Mouse (Mus musculus) embryonic facial prominence, embryonic 13.5 days (tissue): Measurements from ENCODE around the gene Rwdd1. TPM values are rescaled to one million over a fixed set of nuclear protein-coding genes. Genes with fewer than 3 reads are reported as not detected.
A peak's percentile ranks its signal among the peaks of the same experiment; 100 is the strongest.

Experiments used
- ATAC-seq: fragments of 200-750 bp; cut with Nextera tagmentation; 2 replicates; pipeline ENCODE4 v1.8.0; 2017; ENCODE audit warnings: low read depth; ENCODE audit not compliant: insufficient number of reproducible peaks, insufficient read depth, low FRiP score, low TSS enrichment
- H3K27ac ChIP-seq: fragments of 300-500 bp; sonication (generic); 2 replicates; pipeline ENCODE4 v1.5.1; 2015; ENCODE audit warnings: moderate library complexity, mild to moderate bottlenecking, inconsistent platforms
- H3K27me3 ChIP-seq: fragments of 300-500 bp; sonication (generic); 2 replicates; pipeline ENCODE4 v1.6.1; 2015; ENCODE audit warnings: mild to moderate bottlenecking, inconsistent platforms
- H3K36me3 ChIP-seq: fragments of 300-500 bp; sonication (generic); 2 replicates; pipeline ENCODE4 v1.6.1; 2015; ENCODE audit warnings: mild to moderate bottlenecking, inconsistent platforms
- H3K4me1 ChIP-seq: fragments of 300-500 bp; sonication (generic); 2 replicates; pipeline ENCODE4 v1.6.1; 2015; ENCODE audit warnings: inconsistent platforms
- H3K4me2 ChIP-seq: fragments of 300-500 bp; sonication (generic); 2 replicates; pipeline ENCODE4 v1.6.1; 2015; ENCODE audit warnings: moderate library complexity, mild to moderate bottlenecking, inconsistent platforms
- H3K4me3 ChIP-seq: fragments of 300-500 bp; sonication (generic); 2 replicates; pipeline ENCODE4 v1.5.1; 2015; ENCODE audit warnings: mild to moderate bottlenecking, inconsistent platforms
- H3K9ac ChIP-seq: fragments of 300-500 bp; sonication (generic); 2 replicates; pipeline ENCODE4 v1.6.1; 2015; ENCODE audit warnings: mild to moderate bottlenecking, inconsistent platforms
- H3K9me3 ChIP-seq: fragments of 300-500 bp; sonication (generic); 2 replicates; pipeline ENCODE4 v1.6.1; 2016; ENCODE audit warnings: inconsistent platforms
- WGBS: fragments of 180-500 bp; shearing (Covaris S2); methylation state at CpG from one replicate; pipeline ENCODE4 v1.1.7; 2015; ENCODE audit warnings: mixed read lengths; 5-methylcytosine and 5-hydroxymethylcytosine counted together
- polyA plus RNA-seq: library from polyadenylated mRNA; unstranded; fragments of >200 nt; fragmentation: Nextera tagmentation; extraction: Ambion mirVana; gene quantifications from 2 replicates; pipeline ENCODE4 v1.2.1, GENCODE M21; 2015

Rwdd1 gene
- polyA plus RNA-seq: 149 and 153 TPM in 2 replicates

DNA sequence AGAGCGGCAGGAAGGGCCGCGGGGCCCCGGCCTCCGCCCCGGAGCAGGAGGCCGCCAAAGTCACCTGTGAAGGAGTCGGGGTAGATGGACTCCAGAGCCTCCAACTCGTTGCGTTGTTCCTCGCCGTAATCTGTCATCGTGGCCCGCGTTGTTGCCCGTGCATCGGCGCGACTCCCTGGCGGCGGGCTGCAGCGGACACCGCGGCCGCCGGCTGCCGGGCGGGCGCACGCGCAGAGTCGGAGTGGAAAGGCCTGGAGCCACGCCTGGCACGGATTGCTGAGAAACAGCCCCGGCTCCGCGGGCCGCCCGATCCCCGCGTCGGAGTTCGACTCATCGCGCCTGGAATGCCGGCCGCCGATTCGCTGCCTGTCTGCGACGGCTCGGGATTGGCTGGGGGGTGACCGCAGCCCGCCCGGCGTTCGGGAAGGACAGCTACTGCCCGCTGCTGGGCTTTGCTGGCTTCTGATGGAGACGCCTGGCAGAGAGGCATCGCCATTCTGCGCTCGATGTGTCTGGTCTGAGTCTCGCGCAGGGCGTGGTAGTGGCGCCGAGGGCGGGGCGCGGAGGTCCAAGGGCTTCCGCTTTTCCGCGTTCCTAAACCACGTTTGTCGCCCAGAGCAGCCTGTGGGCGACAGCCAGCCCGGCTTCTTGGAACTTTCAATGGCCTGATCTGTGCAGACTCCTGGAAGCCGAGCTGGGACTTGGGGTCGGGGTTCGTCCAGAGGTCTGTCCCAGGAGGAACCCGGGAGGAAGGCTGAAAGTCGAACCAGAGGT is at the start of gene Rwdd1:
Rwdd1 (minus strand) TSS at position 323 of the 774 bp plus-strand sequence.
- WGBS: under 1% methylated on average over 81 of the region's 82 CpGs
- peak; percentile 99 for ATAC-seq
- H3K4me3 ChIP-seq: peak within 1 kb of the TSS; percentile 86
- no peaks in the 10 kb centered on the region for H3K36me3 ChIP-seq
- H3K4me1 ChIP-seq: peaks cover 14% of the 10 kb centered on the region
- H3K9me3 ChIP-seq: no peaks in the 10 kb centered on the region
- peak within 1 kb of the TSS; percentile 96 for H3K27ac ChIP-seq
- peak within 1 kb of the TSS; percentile 75 for H3K4me2 ChIP-seq
- peak within 1 kb of the TSS; percentile 87 for H3K9ac ChIP-seq
- H3K27me3 ChIP-seq: no peaks in the 10 kb centered on the region

- Histone ChIP-seq H3K4me2 (no peak overlapping the region), H3K27ac (no peak overlapping the region), H3K36me3 (no peaks in the 10 kb centered on the region), H3K27me3 (no peaks in the 10 kb centered on the region), H3K4me1 (no peaks in the 10 kb centered on the region), H3K9me3 (no peaks in the 10 kb centered on the region), H3K9ac (no peak overlapping the region), H3K4me3 (no peak overlapping the region)
- 54% methylated on average over 3 of the region's 3 CpGs for WGBS
- no peak for ATAC-seq
Measured at GRCm38 (mm10) chr10:34066591-34066990, 47.2 kb upstream of the Rwdd1 start.

DNA sequence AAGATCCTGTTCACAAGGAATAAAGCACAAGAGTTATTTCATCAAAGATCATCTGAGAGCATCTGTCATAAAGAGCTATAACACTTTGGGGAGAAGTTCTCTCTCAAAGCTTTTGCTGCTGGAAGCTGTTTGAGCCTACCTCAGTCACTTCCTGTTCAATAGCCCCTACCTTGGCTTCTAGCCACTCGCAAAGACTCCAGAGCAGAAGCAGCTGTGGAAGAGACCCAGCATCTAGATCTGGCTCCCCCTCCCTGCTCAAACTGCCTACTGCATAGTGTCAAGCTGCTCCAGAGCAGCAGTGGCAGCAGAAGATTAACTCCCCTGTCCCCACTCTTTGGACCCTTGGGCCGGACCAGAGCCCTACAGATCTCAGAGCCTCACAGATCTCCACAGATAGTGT is 34.6 kb upstream of the Rwdd1 start:
- 87% methylated on average over 2 of the region's 2 CpGs for WGBS
- no peak overlapping the region for H3K4me2 ChIP-seq

GRCm38 (mm10) chr10:34044210-34044609 is 24.8 kb upstream of the Rwdd1 start, which contains the start of gene Calhm4:
Gene Calhm4, minus strand, starts transcription at chr10:34044310.
- no peaks in the 10 kb centered on the region for H3K9me3 ChIP-seq
- 81% methylated on average over 5 of the region's 5 CpGs for WGBS
- no peak within 1 kb of the TSS for H3K4me2 ChIP-seq
- no peaks in the 10 kb centered on the region for H3K36me3 ChIP-seq
- no peak within 1 kb of the TSS for H3K4me3 ChIP-seq
- no peak for ATAC-seq
- H3K9ac ChIP-seq: no peak within 1 kb of the TSS
- no peak within 1 kb of the TSS for H3K27ac ChIP-seq
- H3K4me1 ChIP-seq: no peaks in the 10 kb centered on the region
- H3K27me3 ChIP-seq: no peaks in the 10 kb centered on the region

More for the DNA sequence above, 34.6 kb upstream of the Rwdd1 start:
- Histone ChIP-seq H3K27me3 (no peaks in the 10 kb centered on the region), H3K27ac (no peak overlapping the region), H3K9me3 (no peaks in the 10 kb centered on the region), H3K4me3 (no peak overlapping the region), H3K4me1 (no peaks in the 10 kb centered on the region), H3K36me3 (no peaks in the 10 kb centered on the region), H3K9ac (no peak overlapping the region)
- ATAC-seq: no peak

DNA sequence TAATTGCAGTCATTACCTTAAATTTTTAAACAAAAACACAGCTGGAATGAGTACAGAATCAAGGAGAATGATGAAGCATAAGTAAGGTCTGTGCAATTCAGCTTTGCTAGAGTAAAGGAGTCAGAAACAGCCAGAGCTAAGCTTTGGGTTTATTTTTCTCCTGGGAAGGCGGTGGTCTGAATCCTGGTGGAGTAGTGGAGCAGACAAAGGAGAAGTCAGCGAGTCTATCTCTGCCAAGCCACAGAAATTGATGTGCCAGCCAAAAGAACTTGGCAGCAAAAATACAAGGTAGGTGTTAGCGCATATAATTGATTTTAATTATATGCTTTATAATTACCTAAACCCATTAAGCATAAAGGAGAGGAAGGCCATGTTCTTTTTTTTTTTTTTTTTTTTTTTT is 18.0 kb upstream of the Rwdd1 start, which contains the start of gene Trappc3l:
Trappc3l (plus strand) TSS at position 197 of the 400 bp plus-strand sequence.
- peak within 1 kb of the TSS; percentile 39; the same call in 1 of the 2 replicates for H3K27ac ChIP-seq
- no peaks in the 10 kb centered on the region for H3K27me3 ChIP-seq
- no peak within 1 kb of the TSS for H3K4me3 ChIP-seq
- no peak within 1 kb of the TSS for H3K9ac ChIP-seq
- no peaks in the 10 kb centered on the region for H3K36me3 ChIP-seq
- peak within 1 kb of the TSS; percentile 22 for H3K4me2 ChIP-seq
- WGBS: 45% methylated on average over 3 of the region's 3 CpGs
- ATAC-seq: no peak
- H3K9me3 ChIP-seq: no peaks in the 10 kb centered on the region
- H3K4me1 ChIP-seq: 0 out of 2 replicates have a peak, but pooled peaks cover 6% of the 10 kb centered on the region

DNA sequence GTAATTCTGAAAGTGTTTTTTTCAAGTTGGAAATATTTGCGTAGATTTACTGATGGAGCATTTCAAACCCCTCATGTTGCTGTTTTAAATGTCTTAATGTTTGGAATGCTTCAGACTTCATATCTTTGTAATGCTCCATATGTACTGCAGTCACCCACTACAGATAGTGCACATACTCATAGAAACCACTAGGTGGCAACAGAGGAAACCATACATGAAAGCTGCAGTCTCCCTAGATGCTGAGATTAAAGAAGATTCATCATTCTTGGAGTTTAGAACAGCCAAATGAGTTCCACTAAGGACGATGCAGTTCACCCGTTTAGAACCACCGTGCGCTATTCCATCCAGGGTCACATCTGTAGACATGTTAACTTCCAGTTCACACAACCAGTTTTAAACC is 17.2 kb upstream of the Rwdd1 start:
- Histone ChIP-seq H3K27me3 (no peaks in the 10 kb centered on the region), H3K4me2 (peak overlapping the region; percentile 22), H3K4me1 (0 out of 2 replicates have a peak, but pooled peaks cover 6% of the 10 kb centered on the region), H3K9ac (no peak overlapping the region), H3K36me3 (no peaks in the 10 kb centered on the region), H3K27ac (no peak overlapping the region), H3K4me3 (no peak overlapping the region), H3K9me3 (no peaks in the 10 kb centered on the region)
- WGBS: 13% methylated on average over 5 of the region's 5 CpGs
- ATAC-seq: no peak

DNA sequence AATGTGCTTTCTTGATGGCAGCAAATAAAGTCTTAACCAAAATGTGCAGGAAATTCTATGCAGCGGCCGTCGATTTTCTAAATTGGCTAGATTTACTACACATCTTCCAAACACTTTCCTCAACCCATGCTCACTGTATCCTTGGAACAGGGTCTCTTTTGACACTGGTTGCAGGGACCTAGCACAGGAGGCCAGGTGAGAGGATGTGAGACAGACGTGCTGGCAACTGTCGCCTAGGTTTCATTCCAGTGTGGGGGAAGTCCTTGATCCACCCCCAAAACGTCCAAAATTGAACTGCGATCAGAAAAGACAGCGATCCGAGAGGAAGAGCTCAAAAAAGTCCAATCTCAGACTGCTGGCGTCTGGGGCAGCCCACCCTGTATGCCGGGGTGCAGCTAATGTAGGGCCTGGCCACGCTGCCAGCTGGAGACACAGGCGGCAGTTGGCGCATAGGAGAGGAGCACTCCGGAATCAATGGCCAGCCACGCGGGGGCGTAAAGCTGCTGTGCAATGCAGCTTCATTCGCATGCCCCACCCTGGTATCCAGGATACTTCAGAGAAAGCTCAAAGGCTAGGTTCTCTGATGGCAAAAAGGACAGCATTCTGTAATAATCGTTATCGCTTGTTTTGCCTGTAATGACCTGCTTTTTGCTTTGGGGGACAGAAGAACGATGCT is 14.3 kb upstream of the Rwdd1 start:
- 19% methylated on average over 22 of the region's 22 CpGs for WGBS

GRCm38 (mm10) chr10:34030322-34030721 is 10.9 kb upstream of the Rwdd1 start:
- Histone ChIP-seq H3K9me3 (no peaks in the 10 kb centered on the region), H3K4me1 (0 out of 2 replicates have a peak, but pooled peaks cover 6% of the 10 kb centered on the region), H3K4me3 (no peak overlapping the region), H3K36me3 (no peaks in the 10 kb centered on the region), H3K9ac (no peak overlapping the region), H3K27ac (no peak overlapping the region), H3K4me2 (no peak overlapping the region), H3K27me3 (no peaks in the 10 kb centered on the region)
- 78% methylated on average over 5 of the region's 5 CpGs for WGBS
- ATAC-seq: no peak

More for the DNA sequence above, 14.3 kb upstream of the Rwdd1 start:
- H3K4me1 ChIP-seq: 0 out of 2 replicates have a peak, but pooled peaks cover 6% of the 10 kb centered on the region
- peak overlapping the region; percentile 54 for H3K4me2 ChIP-seq
- no peaks in the 10 kb centered on the region for H3K36me3 ChIP-seq
- H3K9me3 ChIP-seq: no peaks in the 10 kb centered on the region
- no peaks in the 10 kb centered on the region for H3K27me3 ChIP-seq
- peak overlapping the region; percentile 64 for H3K9ac ChIP-seq
- ATAC-seq: peak; percentile 76; the same call in 1 of the 2 replicates
- no peak overlapping the region for H3K27ac ChIP-seq
- H3K4me3 ChIP-seq: peak overlapping the region; percentile 10; the same call in 1 of the 2 replicates

- Histone ChIP-seq H3K9me3 (no peaks in the 10 kb centered on the region), H3K4me3 (peak overlapping the region; percentile 86), H3K9ac (peak overlapping the region; percentile 87), H3K27me3 (no peaks in the 10 kb centered on the region), H3K4me2 (peak overlapping the region; percentile 75), H3K27ac (peak overlapping the region; percentile 96), H3K36me3 (no peaks in the 10 kb centered on the region), H3K4me1 (peaks cover 14% of the 10 kb centered on the region)
- ATAC-seq: no peak
- under 1% methylated on average over 21 of the region's 21 CpGs for WGBS
Measured at GRCm38 (mm10) chr10:34018746-34019301, 600 bp downstream of the Rwdd1 start.

GRCm38 (mm10) chr10:34013241-34013640 is 6.2 kb downstream of the Rwdd1 start:
- Histone ChIP-seq H3K27me3 (no peaks in the 10 kb centered on the region), H3K27ac (no peak overlapping the region), H3K4me2 (no peak overlapping the region), H3K9me3 (no peaks in the 10 kb centered on the region), H3K4me1 (peaks cover 5% of the 10 kb centered on the region), H3K4me3 (no peak overlapping the region), H3K36me3 (peaks cover 18% of the 10 kb centered on the region), H3K9ac (no peak overlapping the region)
- WGBS: 59% methylated on average over 2 of the region's 2 CpGs
- ATAC-seq: no peak

GRCm38 (mm10) chr10:34012581-34012980 is 6.8 kb downstream of the Rwdd1 start:
- WGBS: 90% methylated on average over 4 of the region's 4 CpGs
- Histone ChIP-seq H3K4me1 (no peaks in the 10 kb centered on the region; the same call in 1 of the 2 replicates), H3K27me3 (no peaks in the 10 kb centered on the region), H3K27ac (no peak overlapping the region), H3K4me3 (no peak overlapping the region), H3K9me3 (no peaks in the 10 kb centered on the region), H3K4me2 (no peak overlapping the region), H3K9ac (no peak overlapping the region), H3K36me3 (peaks cover 25% of the 10 kb centered on the region)
- ATAC-seq: no peak
